Mouse (Mus musculus): Measurements from ENCODE around the gene Olfr898. TPM values are rescaled to one million over a fixed set of nuclear protein-coding genes. Genes with fewer than 3 reads are reported as not detected.

Gene Olfr898
- polyA plus RNA-seq (2015; fragmentation: Nextera tagmentation; extraction: Ambion mirVana) = not detected in 2 replicates

DNA sequence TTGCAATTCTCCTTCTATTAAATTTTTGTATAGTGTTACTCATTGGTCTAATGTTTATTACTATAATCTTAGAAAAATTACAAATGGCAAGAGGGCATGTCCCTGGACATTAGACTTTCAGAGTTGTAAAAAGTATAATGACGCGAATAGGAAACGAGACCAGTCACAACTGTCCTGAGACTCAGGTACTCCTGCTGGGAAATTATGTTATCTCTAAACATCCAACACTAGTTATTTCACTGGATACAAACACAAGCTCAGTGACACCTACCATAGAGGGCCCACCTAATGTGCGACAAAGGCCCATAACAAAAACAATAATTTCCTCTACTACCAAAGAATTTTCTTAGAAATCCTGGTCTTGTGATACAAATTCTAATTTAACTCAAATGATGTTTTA, at the start of gene Olfr898:
Gene Olfr898, plus strand, starts transcription at position 301 of the 400 bp plus-strand sequence.
- ATAC-seq (ENCODE audit: insufficient number of reproducible peaks, low FRiP score, low TSS enrichment, low read depth) = no peak
- H3K4me2 ChIP-seq = no peak within 1 kb of the TSS
- no peak within 1 kb of the TSS for H3K27ac ChIP-seq
- H3K4me3 ChIP-seq = no peak within 1 kb of the TSS
- H3K36me3 ChIP-seq = no peaks in the 10 kb centered on the region
- WGBS = 93% methylated on average over 4 of the region's 4 CpGs
- H3K27me3 ChIP-seq = no peaks in the 10 kb centered on the region
- no peak within 1 kb of the TSS for H3K9ac ChIP-seq
- no peaks in the 10 kb centered on the region for H3K9me3 ChIP-seq
- H3K4me1 ChIP-seq = no peaks in the 10 kb centered on the region

GRCm38 (mm10) chr9:38328760-38329159, 19.5 kb upstream of the Olfr898 start, which contains the start of gene Olfr25:
Gene Olfr25 (plus strand): TSS chr9:38329060.
- H3K27me3 ChIP-seq = no peaks in the 10 kb centered on the region
- H3K27ac ChIP-seq = no peak within 1 kb of the TSS
- H3K36me3 ChIP-seq = no peaks in the 10 kb centered on the region
- H3K9ac ChIP-seq = no peak within 1 kb of the TSS
- no peaks in the 10 kb centered on the region for H3K4me1 ChIP-seq
- WGBS = 69% methylated on average over 3 of the region's 3 CpGs
- H3K9me3 ChIP-seq = no peaks in the 10 kb centered on the region
- ATAC-seq (ENCODE audit: insufficient number of reproducible peaks, low FRiP score, low TSS enrichment, low read depth) = no peak
- H3K4me3 ChIP-seq = no peak within 1 kb of the TSS
- no peak within 1 kb of the TSS for H3K4me2 ChIP-seq

- no peak within 1 kb of the TSS for H3K27ac ChIP-seq
- no peaks in the 10 kb centered on the region for H3K9me3 ChIP-seq
- no peaks in the 10 kb centered on the region for H3K4me1 ChIP-seq
- no peaks in the 10 kb centered on the region for H3K36me3 ChIP-seq
- H3K27me3 ChIP-seq = no peaks in the 10 kb centered on the region
- WGBS = 93% methylated on average over 2 of the region's 2 CpGs
- H3K9ac ChIP-seq = no peak within 1 kb of the TSS
- no peak within 1 kb of the TSS for H3K4me3 ChIP-seq
- no peak within 1 kb of the TSS for H3K4me2 ChIP-seq
- no peak for ATAC-seq (ENCODE audit: insufficient number of reproducible peaks, low FRiP score, low TSS enrichment, low read depth)
These were observed 18.4 kb downstream of the Olfr898 start, which contains the start of gene Olfr250 for GRCm38 (mm10) chr9:38366596-38366995. Gene Olfr250 (plus strand): TSS chr9:38366896.

DNA sequence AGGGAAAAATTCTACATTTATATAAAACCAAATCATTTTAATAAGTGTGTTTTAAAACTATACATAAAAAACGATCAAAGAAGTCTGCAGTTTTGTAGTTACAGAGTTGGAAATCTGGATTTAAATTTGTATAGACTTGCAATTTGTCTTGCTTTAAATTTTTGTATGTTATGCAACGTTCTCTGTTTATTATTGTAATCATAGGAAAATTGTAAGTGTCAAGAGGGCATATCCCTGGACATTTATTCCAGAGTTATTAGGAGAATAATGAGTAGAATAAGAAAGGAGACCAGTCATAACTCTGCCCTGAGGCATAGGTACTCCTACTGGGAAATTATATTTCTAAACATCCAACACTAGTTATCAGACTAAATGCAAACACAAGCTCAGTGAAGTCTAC, 28.6 kb downstream of the Olfr898 start, which contains the start of gene Olfr251:
Gene Olfr251, plus strand, starts transcription at position 301 of the 400 bp plus-strand sequence.
- 56% methylated on average over 2 of the region's 2 CpGs for WGBS
- no peak for ATAC-seq (ENCODE audit: insufficient number of reproducible peaks, low FRiP score, low TSS enrichment, low read depth)
- H3K36me3 ChIP-seq = no peaks in the 10 kb centered on the region
- H3K27me3 ChIP-seq = no peaks in the 10 kb centered on the region
- no peak within 1 kb of the TSS for H3K4me2 ChIP-seq
- no peak within 1 kb of the TSS for H3K27ac ChIP-seq
- no peaks in the 10 kb centered on the region for H3K4me1 ChIP-seq
- no peak within 1 kb of the TSS for H3K9ac ChIP-seq
- H3K9me3 ChIP-seq = no peaks in the 10 kb centered on the region
- H3K4me3 ChIP-seq = no peak within 1 kb of the TSS

DNA sequence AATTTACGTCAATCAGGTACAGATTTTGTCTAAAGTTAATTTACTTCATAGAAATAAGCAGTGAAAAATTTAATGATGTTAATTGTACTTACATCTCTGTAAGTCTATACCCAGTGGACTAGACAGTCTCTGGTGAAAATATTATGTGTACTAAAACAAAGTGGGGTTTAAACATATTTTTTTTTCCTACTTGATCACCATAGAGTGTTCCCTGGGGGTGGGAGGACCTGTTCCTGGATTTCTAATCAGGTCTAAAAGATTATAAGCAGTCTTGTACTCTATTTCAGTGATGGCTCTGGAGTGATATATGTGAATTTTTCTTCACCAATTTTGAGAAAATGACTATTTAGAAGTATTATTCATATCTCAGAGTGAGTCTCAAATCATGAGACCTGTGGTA, 53.2 kb downstream of the Olfr898 start, which contains the start of gene Olfr147:
Gene Olfr147, plus strand, starts transcription at position 301 of the 400 bp plus-strand sequence.
- Histone ChIP-seq H3K4me1 (no peaks in the 10 kb centered on the region), H3K9ac (no peak within 1 kb of the TSS), H3K4me3 (no peak within 1 kb of the TSS), H3K9me3 (no peaks in the 10 kb centered on the region), H3K27me3 (no peaks in the 10 kb centered on the region), H3K27ac (no peak within 1 kb of the TSS), H3K36me3 (no peaks in the 10 kb centered on the region), H3K4me2 (no peak within 1 kb of the TSS)
- WGBS = 73% methylated on average over 1 of the region's 1 CpGs
- ATAC-seq (ENCODE audit: insufficient number of reproducible peaks, low FRiP score, low TSS enrichment, low read depth) = no peak

Other genes starting within 250 kb of the Olfr898 start
- gene Olfr888, start 240.3 kb upstream of the Olfr898 start, polyA plus RNA-seq (2015; fragmentation: Nextera tagmentation; extraction: Ambion mirVana) = not detected in 2 replicates
- 0.06 and 0.08 TPM in 2 replicates for gene Olfr889, start 233.2 kb upstream of the Olfr898 start, polyA plus RNA-seq (2015; fragmentation: Nextera tagmentation; extraction: Ambion mirVana)
- gene Olfr890, start 205.9 kb upstream of the Olfr898 start, polyA plus RNA-seq (2015; fragmentation: Nextera tagmentation; extraction: Ambion mirVana) = not detected in 2 replicates
- gene Olfr891, start 167.6 kb upstream of the Olfr898 start, polyA plus RNA-seq (2015; fragmentation: Nextera tagmentation; extraction: Ambion mirVana) = not detected in 2 replicates
- gene Olfr893, start 140.0 kb upstream of the Olfr898 start, polyA plus RNA-seq (2015; fragmentation: Nextera tagmentation; extraction: Ambion mirVana) = 0.07 TPM in 1 of 2 replicates, not detected in the other
- not detected in 2 replicates for gene Olfr894, start 130.4 kb upstream of the Olfr898 start, polyA plus RNA-seq (2015; fragmentation: Nextera tagmentation; extraction: Ambion mirVana)
- gene Olfr143, start 95.6 kb upstream of the Olfr898 start, polyA plus RNA-seq (2015; fragmentation: Nextera tagmentation; extraction: Ambion mirVana) = not detected in 2 replicates
- gene Olfr895, start 80.6 kb upstream of the Olfr898 start, polyA plus RNA-seq (2015; fragmentation: Nextera tagmentation; extraction: Ambion mirVana) = not detected in 2 replicates
- not detected in 2 replicates for gene Olfr896-ps1, start 57.3 kb upstream of the Olfr898 start, polyA plus RNA-seq (2015; fragmentation: Nextera tagmentation; extraction: Ambion mirVana)
- gene Olfr25, start 19.4 kb upstream of the Olfr898 start, polyA plus RNA-seq (2015; fragmentation: Nextera tagmentation; extraction: Ambion mirVana) = not detected in 2 replicates
- not detected in 2 replicates for gene Olfr250, start 18.5 kb downstream of the Olfr898 start, polyA plus RNA-seq (2015; fragmentation: Nextera tagmentation; extraction: Ambion mirVana)
- gene Olfr251, start 28.7 kb downstream of the Olfr898 start, polyA plus RNA-seq (2015; fragmentation: Nextera tagmentation; extraction: Ambion mirVana) = not detected in 2 replicates
- not detected in 2 replicates for gene Olfr147, start 53.3 kb downstream of the Olfr898 start, polyA plus RNA-seq (2015; fragmentation: Nextera tagmentation; extraction: Ambion mirVana)
- gene Olfr901, start 81.0 kb downstream of the Olfr898 start, polyA plus RNA-seq (2015; fragmentation: Nextera tagmentation; extraction: Ambion mirVana) = not detected in 2 replicates
- not detected in 2 replicates for gene Olfr902, start 99.2 kb downstream of the Olfr898 start, polyA plus RNA-seq (2015; fragmentation: Nextera tagmentation; extraction: Ambion mirVana)
- gene Olfr904, start 114.7 kb downstream of the Olfr898 start, polyA plus RNA-seq (2015; fragmentation: Nextera tagmentation; extraction: Ambion mirVana) = not detected in 2 replicates
- not detected in 2 replicates for gene Olfr905, start 122.7 kb downstream of the Olfr898 start, polyA plus RNA-seq (2015; fragmentation: Nextera tagmentation; extraction: Ambion mirVana)
- not detected in 2 replicates for gene Olfr906, start 138.7 kb downstream of the Olfr898 start, polyA plus RNA-seq (2015; fragmentation: Nextera tagmentation; extraction: Ambion mirVana)
- not detected in 2 replicates for gene Olfr907, start 147.4 kb downstream of the Olfr898 start, polyA plus RNA-seq (2015; fragmentation: Nextera tagmentation; extraction: Ambion mirVana)
- gene Olfr911-ps1, start 173.2 kb downstream of the Olfr898 start, polyA plus RNA-seq (2015; fragmentation: Nextera tagmentation; extraction: Ambion mirVana) = not detected in 2 replicates
- not detected in 2 replicates for gene Olfr910, start 189.4 kb downstream of the Olfr898 start, polyA plus RNA-seq (2015; fragmentation: Nextera tagmentation; extraction: Ambion mirVana)
- not detected in 2 replicates for gene Olfr912, start 231.8 kb downstream of the Olfr898 start, polyA plus RNA-seq (2015; fragmentation: Nextera tagmentation; extraction: Ambion mirVana)
- not detected in 2 replicates for gene Olfr913, start 244.3 kb downstream of the Olfr898 start, polyA plus RNA-seq (2015; fragmentation: Nextera tagmentation; extraction: Ambion mirVana)